Mouse (Mus musculus): ENCODE measurements around the gene Pxmp4. TPM values are rescaled to one million over a fixed set of nuclear protein-coding genes. Genes with fewer than 3 reads are reported as not detected.

The Pxmp4 gene
- polyA plus RNA-seq, 1 experiment from 2014 or later: 44.9 TPM

Other genes starting within 250 kb of the Pxmp4 start
- 13.3 and 14.9 TPM in 2 replicates for gene Cdk5rap1, start 230.7 kb downstream of the Pxmp4 start, polyA plus RNA-seq (2015; fragmentation: Nextera tagmentation; extraction: Ambion mirVana)
- gene Snta1, start 195.6 kb downstream of the Pxmp4 start, polyA plus RNA-seq (2015; fragmentation: Nextera tagmentation; extraction: Ambion mirVana): 3.1 and 3.4 TPM in 2 replicates
- 8.2 TPM in 2 replicates for gene Cbfa2t2, start 167.2 kb downstream of the Pxmp4 start, polyA plus RNA-seq (2015; fragmentation: Nextera tagmentation; extraction: Ambion mirVana)
- 1.8 and 2.2 TPM in 2 replicates for gene 1700003F12Rik, start 56.6 kb downstream of the Pxmp4 start, polyA plus RNA-seq (2015; fragmentation: Nextera tagmentation; extraction: Ambion mirVana)
- 0.08 TPM in 1 of 2 replicates, not detected in the other for gene Actl10, start 51.9 kb downstream of the Pxmp4 start, polyA plus RNA-seq (2015; fragmentation: Nextera tagmentation; extraction: Ambion mirVana)
- 0.44 and 0.73 TPM in 2 replicates for gene Necab3, start 44.8 kb downstream of the Pxmp4 start, polyA plus RNA-seq (2015; fragmentation: Nextera tagmentation; extraction: Ambion mirVana)
- gene E2f1, start 33.8 kb downstream of the Pxmp4 start, polyA plus RNA-seq (2015; fragmentation: Nextera tagmentation; extraction: Ambion mirVana): 9.8 and 14.5 TPM in 2 replicates
- 1.7 and 2.3 TPM in 2 replicates for gene Zfp341, start 9.6 kb upstream of the Pxmp4 start, polyA plus RNA-seq (2015; fragmentation: Nextera tagmentation; extraction: Ambion mirVana)
- 0.19 and 0.20 TPM in 2 replicates for gene 4930519P11Rik, start 9.7 kb upstream of the Pxmp4 start, polyA plus RNA-seq (2015; fragmentation: Nextera tagmentation; extraction: Ambion mirVana)
- 9.9 and 10.3 TPM in 2 replicates for gene Chmp4b, start 48.0 kb upstream of the Pxmp4 start, polyA plus RNA-seq (2015; fragmentation: Nextera tagmentation; extraction: Ambion mirVana)
- gene Gm14214, start 166.3 kb upstream of the Pxmp4 start, polyA plus RNA-seq (2015; fragmentation: Nextera tagmentation; extraction: Ambion mirVana): not detected in 2 replicates
- 21.8 and 23.0 TPM in 2 replicates for gene Raly, start 187.4 kb upstream of the Pxmp4 start, polyA plus RNA-seq (2015; fragmentation: Nextera tagmentation; extraction: Ambion mirVana)
- not detected in 2 replicates for gene a, start 187.7 kb upstream of the Pxmp4 start, polyA plus RNA-seq (2015; fragmentation: Nextera tagmentation; extraction: Ambion mirVana)

Measured in liver, embryonic 16.5 days (tissue).